16 mouse cellular contexts compared by ENCODE assay signal in genomic region chr13:35283959-35284358, GRCm38 (mm10).
DNase-seq lines count a peak whose midpoint lies in the region; ATAC-seq lines count a peak whose summit lies in the region.
"Had no signal": no experiment of that assay in that cellular context is flagged by ENCODE, and none has a peak within 500 bp of the region (broad histone marks: within the 10 kb centered on the region; RNA-seq: fewer than 3 reads in every experiment).

No protein-coding gene starts in this region.

- no peak overlapping the region for H3K4me2 ChIP-seq in kidney, embryonic 15.5 days
- no peak overlapping the region for H3K4me2 ChIP-seq in stomach, embryonic 16.5 days (ENCODE audit: low read depth, low read length)
- H3K4me2 ChIP-seq: forebrain, embryonic 13.5 days had no signal

- H3K9me3 ChIP-seq in kidney, embryonic 15.5 days (replicated peaks), result no peaks in the 10 kb centered on the region
- no peaks in the 10 kb centered on the region for H3K9me3 ChIP-seq in stomach, embryonic 16.5 days (replicated peaks; ENCODE audit: control insufficient read depth, low read length)
- H3K9me3 ChIP-seq: forebrain, embryonic 13.5 days had no signal

- no peaks in the 10 kb centered on the region for H3K36me3 ChIP-seq in kidney, embryonic 15.5 days
- H3K36me3 ChIP-seq in stomach, embryonic 16.5 days (ENCODE audit: control insufficient read depth, insufficient read depth, low read length), result no peaks in the 10 kb centered on the region

- H3K27ac ChIP-seq in kidney, embryonic 15.5 days, result no peak overlapping the region
- no peak overlapping the region for H3K27ac ChIP-seq in stomach, embryonic 16.5 days (ENCODE audit: low read length)
- H3K27ac ChIP-seq: forebrain, embryonic 13.5 days had no signal

- 39% methylated on average over 1 of the region's 1 CpGs for WGBS in kidney, embryonic 15.5 days
- 52% methylated on average over 1 of the region's 1 CpGs for WGBS in stomach, embryonic 16.5 days

- no peaks in the 10 kb centered on the region for H3K27me3 ChIP-seq in kidney, embryonic 15.5 days
- no peaks in the 10 kb centered on the region for H3K27me3 ChIP-seq in stomach, embryonic 16.5 days (ENCODE audit: control insufficient read depth, insufficient read depth, low read length)
- H3K27me3 ChIP-seq: forebrain, embryonic 13.5 days had no signal

- peak; percentile 58; the same call in 1 of the 2 replicates for ATAC-seq in kidney, embryonic 15.5 days (replicated peaks; ENCODE audit: low FRiP score)
- ATAC-seq in stomach, embryonic 16.5 days (ENCODE audit: insufficient read depth, low FRiP score), result peak; percentile 53; the same call in 1 of the 2 replicates
- ATAC-seq: forebrain, embryonic 13.5 days had no signal

- peak; percentile 20 to 55 for DNase-seq in frontal cortex, adult 2 months (ENCODE audit: extremely low spot score in 1 of 2, low spot score in 1 of 2)
- DNase-seq in frontal cortex, postnatal 25 days (ENCODE audit: low spot score in 2 of 2), result no peak
- no peak for DNase-seq in kidney, postnatal 14 days
- peak; percentile 11 for DNase-seq in right cerebral cortex, adult 18-20 months
- DNase-seq in right cerebral cortex, postnatal 14 days, result no peak
- DNase-seq in adrenal gland, adult (ENCODE audit: inconsistent age in 2 of 2, low spot score in 1 of 2), result no peak
- DNase-seq: B cell, adult 2 months; cerebellum, adult 9-11 months; kidney, postnatal 10 days; layer of hippocampus, adult 9-11 months; lung, adult 18-20 months; midbrain, embryonic 14.5 days; thymus, postnatal 25 days had no signal

- no peak overlapping the region for H3K9ac ChIP-seq in kidney, embryonic 15.5 days
- H3K9ac ChIP-seq in stomach, embryonic 16.5 days (ENCODE audit: low read length), result no peak overlapping the region
- H3K9ac ChIP-seq: forebrain, embryonic 13.5 days had no signal

- H3K4me3 ChIP-seq in kidney, embryonic 15.5 days (replicated peaks), result no peak overlapping the region
- no peak overlapping the region for H3K4me3 ChIP-seq in stomach, embryonic 16.5 days (replicated peaks; ENCODE audit: low read length)
- H3K4me3 ChIP-seq: forebrain, embryonic 13.5 days had no signal

- H3K4me1 ChIP-seq in kidney, embryonic 15.5 days, result no peaks in the 10 kb centered on the region
- H3K4me1 ChIP-seq in stomach, embryonic 16.5 days (ENCODE audit: control insufficient read depth, insufficient read depth, low read length), result peaks cover 3% of the 10 kb centered on the region; the same call in 1 of the 2 replicates
- H3K4me1 ChIP-seq: forebrain, embryonic 13.5 days had no signal

Comparison
In these comparisons a context has a peak if more than half of its experiments do, and no peak if none do; other contexts are left out.
1. DNase-seq: peak in frontal cortex, adult 2 months (2 of 2) and right cerebral cortex, adult 18-20 months (single experiment); none in frontal cortex, postnatal 25 days (0 of 2), kidney, postnatal 14 days (single experiment), right cerebral cortex, postnatal 14 days (single experiment) and adrenal gland, adult (0 of 2).